Mouse (Mus musculus) forebrain, embryonic 15.5 days (tissue): ENCODE measurements around the gene Celsr3. TPM values are rescaled to one million over a fixed set of nuclear protein-coding genes. Genes with fewer than 3 reads are reported as not detected.

Source experiments
- ATAC-seq: fragments of 200-750 bp; cut with Nextera tagmentation; replicated peaks from 2 replicates; pipeline ENCODE4 v1.8.0; 2017; ENCODE audit warnings: mild to moderate bottlenecking, moderate TSS enrichment, moderate library complexity
- H3K27ac ChIP-seq: fragments of 300-500 bp; sonication (generic); replicated peaks from 2 replicates; pipeline ENCODE4 v1.5.1; 2015; ENCODE audit warnings: mild to moderate bottlenecking, inconsistent platforms
- H3K27me3 ChIP-seq: fragments of 300-500 bp; sonication (generic); 2 replicates; pipeline ENCODE4 v1.6.1; 2015; ENCODE audit warnings: inconsistent platforms
- H3K36me3 ChIP-seq: fragments of 300-500 bp; sonication (generic); 2 replicates; pipeline ENCODE4 v1.6.1; 2015; ENCODE audit warnings: mild to moderate bottlenecking, inconsistent platforms
- H3K4me1 ChIP-seq: fragments of 300-500 bp; sonication (generic); 2 replicates; pipeline ENCODE4 v1.6.1; 2015; ENCODE audit warnings: inconsistent platforms
- H3K4me2 ChIP-seq: fragments of 300-500 bp; sonication (generic); replicated peaks from 2 replicates; pipeline ENCODE4 v1.6.1; 2015; ENCODE audit warnings: mild to moderate bottlenecking, inconsistent platforms
- H3K4me3 ChIP-seq: fragments of 300-500 bp; sonication (generic); 2 replicates; pipeline ENCODE4 v1.5.1; 2015; ENCODE audit warnings: mild to moderate bottlenecking, inconsistent platforms
- H3K9ac ChIP-seq: fragments of 300-500 bp; sonication (generic); replicated peaks from 2 replicates; pipeline ENCODE4 v1.6.1; 2015; ENCODE audit warnings: mild to moderate bottlenecking, inconsistent platforms
- H3K9me3 ChIP-seq: fragments of 300-500 bp; sonication (generic); 2 replicates; pipeline ENCODE4 v1.6.1; 2016; ENCODE audit warnings: inconsistent platforms
- WGBS: fragments of 180-500 bp; shearing (Covaris S2); methylation state at CpG from one replicate; pipeline ENCODE4 v1.1.7; 2015; ENCODE audit warnings: mixed read lengths; 5-methylcytosine and 5-hydroxymethylcytosine counted together
- polyA plus RNA-seq: library from polyadenylated mRNA; unstranded; fragments of >200 nt; fragmentation: Nextera tagmentation; extraction: Ambion mirVana; gene quantifications from 2 replicates; pipeline ENCODE4 v1.2.1, GENCODE M21; 2015

Gene Celsr3
- polyA plus RNA-seq, 1 experiment from 2014 or later: 16.7 TPM

DNA sequence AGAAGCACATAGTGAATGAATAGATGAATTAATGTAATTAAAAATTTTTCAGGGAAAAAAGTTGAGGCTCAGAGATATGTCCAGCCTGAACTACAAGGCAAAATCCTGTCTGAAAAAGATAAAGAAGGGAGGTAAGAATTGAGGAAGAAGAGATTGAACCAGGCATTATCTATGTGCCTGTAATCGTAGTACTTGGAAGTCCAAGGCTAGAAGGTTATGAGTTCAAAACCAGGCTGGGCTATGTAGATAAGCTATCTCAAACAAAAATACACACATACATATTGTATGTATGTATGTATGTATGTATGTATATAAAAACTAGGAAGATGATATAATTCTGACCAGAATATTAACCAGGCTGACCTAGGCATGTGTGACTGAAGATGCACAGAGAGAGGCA lies 33.8 kb upstream of the Celsr3 start:
- Histone ChIP-seq H3K4me2 (no peak overlapping the region), H3K27me3 (no peaks in the 10 kb centered on the region), H3K27ac (no peak overlapping the region), H3K9me3 (no peaks in the 10 kb centered on the region), H3K4me3 (no peak overlapping the region), H3K36me3 (peaks cover 14% of the 10 kb centered on the region), H3K4me1 (peaks cover 96% of the 10 kb centered on the region), H3K9ac (no peak overlapping the region)
- 96% methylated on average over 1 of the region's 1 CpGs for WGBS
- ATAC-seq: no peak

DNA sequence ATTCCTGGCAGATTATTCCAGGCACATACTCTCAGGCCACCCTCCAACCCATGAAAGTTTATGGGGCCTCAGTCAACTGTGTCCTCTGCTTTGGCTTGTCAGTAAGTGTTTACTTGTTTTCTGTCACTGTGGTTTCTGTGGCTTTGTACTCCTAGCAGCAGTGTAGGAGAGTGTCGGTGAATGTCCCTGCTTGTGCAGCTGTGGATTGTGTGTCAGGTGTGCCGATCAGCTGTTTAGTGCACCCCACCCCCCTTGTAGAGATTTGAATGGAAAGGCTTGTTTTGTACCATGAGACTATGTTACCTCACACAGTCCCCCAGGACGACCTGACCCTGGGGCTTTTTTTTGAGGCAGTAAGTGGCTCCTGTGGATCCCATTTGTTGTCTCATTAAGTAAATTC lies 33.4 kb upstream of the Celsr3 start:
- no peak for ATAC-seq
- Histone ChIP-seq H3K4me1 (peaks cover 93% of the 10 kb centered on the region), H3K4me3 (no peak overlapping the region), H3K36me3 (peaks cover 18% of the 10 kb centered on the region), H3K27ac (no peak overlapping the region), H3K27me3 (no peaks in the 10 kb centered on the region), H3K4me2 (no peak overlapping the region), H3K9me3 (no peaks in the 10 kb centered on the region), H3K9ac (no peak overlapping the region)
- 28% methylated on average over 3 of the region's 3 CpGs for WGBS

DNA sequence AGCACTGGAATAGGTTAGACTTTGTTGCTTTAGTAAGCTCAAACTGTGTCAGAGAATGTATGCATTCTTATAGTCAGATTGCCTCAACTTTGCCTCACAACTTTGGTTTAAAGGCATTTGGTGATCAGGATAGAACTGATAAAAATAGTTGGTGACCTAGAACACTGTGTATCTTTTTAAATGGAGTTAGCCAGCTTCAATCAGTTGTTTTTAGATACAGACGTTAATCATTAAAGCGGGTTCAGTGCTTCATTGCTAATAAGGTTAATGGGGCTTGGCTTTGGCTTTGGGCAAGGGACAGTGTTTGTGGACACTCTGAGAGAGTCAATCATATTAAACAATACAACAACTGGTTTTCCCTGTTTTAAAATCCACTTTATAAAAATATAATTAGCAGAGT lies 30.8 kb upstream of the Celsr3 start:
- Histone ChIP-seq H3K4me1 (peaks cover 70% of the 10 kb centered on the region), H3K9me3 (no peaks in the 10 kb centered on the region), H3K4me3 (no peak overlapping the region), H3K27ac (no peak overlapping the region), H3K9ac (no peak overlapping the region), H3K4me2 (no peak overlapping the region), H3K27me3 (no peaks in the 10 kb centered on the region), H3K36me3 (peaks cover 42% of the 10 kb centered on the region)
- ATAC-seq: no peak
- WGBS: 47% methylated on average over 2 of the region's 2 CpGs

DNA sequence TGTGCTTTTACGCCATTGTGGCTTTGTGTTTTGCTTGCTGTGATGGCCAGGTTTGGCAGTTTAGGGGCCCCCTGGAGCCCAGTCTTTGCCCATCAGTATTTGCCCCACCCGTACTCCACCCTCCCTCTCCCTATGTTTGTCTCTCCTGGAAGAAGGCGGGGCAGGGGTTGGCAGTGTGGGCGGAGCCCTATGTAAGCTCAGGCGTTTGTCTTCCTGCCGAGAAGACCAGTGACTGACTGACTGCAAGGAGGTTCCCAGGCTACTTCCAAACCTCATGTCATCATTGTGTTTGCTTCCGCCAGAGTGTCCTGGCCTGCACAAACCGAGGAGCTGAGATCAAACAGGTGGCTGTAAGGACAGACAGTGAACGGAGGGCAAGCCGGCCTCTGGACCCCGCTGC lies 30.4 kb upstream of the Celsr3 start:
- H3K27me3 ChIP-seq: no peaks in the 10 kb centered on the region
- H3K9ac ChIP-seq: 0 out of 2 replicates have a peak overlapping the region, but pooled peaks have one; percentile 2
- no peaks in the 10 kb centered on the region for H3K9me3 ChIP-seq
- H3K4me2 ChIP-seq: peak overlapping the region; percentile 25
- peak; percentile 33 for ATAC-seq
- H3K4me1 ChIP-seq: peaks cover 66% of the 10 kb centered on the region
- 29% methylated on average over 11 of the region's 11 CpGs for WGBS
- no peak overlapping the region for H3K4me3 ChIP-seq
- peak overlapping the region; percentile 31; the same call in 1 of the 2 replicates for H3K27ac ChIP-seq
- peaks cover 45% of the 10 kb centered on the region for H3K36me3 ChIP-seq

DNA sequence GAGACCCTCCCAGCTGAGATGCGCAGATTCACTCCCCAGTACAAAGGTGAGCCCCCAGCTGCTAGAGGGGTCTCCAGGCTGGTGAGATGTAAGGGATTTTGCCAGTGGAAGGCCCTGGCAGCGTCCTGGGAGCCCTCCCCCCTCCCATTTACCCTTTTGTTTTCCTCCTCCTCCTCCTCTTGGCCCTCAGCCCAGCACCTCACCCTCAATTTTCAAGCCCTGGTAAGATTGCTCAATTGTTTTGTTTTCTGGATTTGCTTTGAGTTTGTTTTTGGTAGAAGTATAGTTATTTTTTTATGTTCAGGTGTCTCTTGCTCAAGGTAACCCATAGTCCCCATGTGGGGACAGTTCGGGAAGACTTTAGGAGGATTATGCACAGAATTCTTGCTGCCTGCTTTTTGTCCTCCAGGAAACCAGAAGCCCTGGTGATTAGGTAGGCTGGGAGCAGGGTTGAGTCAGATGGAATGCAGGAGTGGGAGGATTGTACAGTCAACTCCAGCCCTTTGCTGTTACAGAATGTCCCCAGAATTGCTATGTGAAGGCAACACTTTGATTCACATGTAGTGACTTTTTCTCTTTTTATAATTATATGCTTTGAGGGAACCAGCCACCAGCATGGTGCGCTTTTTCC lies 29.7 kb upstream of the Celsr3 start:
- H3K4me1 ChIP-seq: peaks cover 59% of the 10 kb centered on the region
- peak overlapping the region; percentile 31; the same call in 1 of the 2 replicates for H3K27ac ChIP-seq
- H3K27me3 ChIP-seq: no peaks in the 10 kb centered on the region
- peaks cover 51% of the 10 kb centered on the region for H3K36me3 ChIP-seq
- 36% methylated on average over 4 of the region's 4 CpGs for WGBS
- H3K4me2 ChIP-seq: 0 out of 2 replicates have a peak overlapping the region, but pooled peaks have one; percentile 25
- no peaks in the 10 kb centered on the region for H3K9me3 ChIP-seq
- H3K4me3 ChIP-seq: no peak overlapping the region
- H3K9ac ChIP-seq: 0 out of 2 replicates have a peak overlapping the region, but pooled peaks have one; percentile 2
- no peak for ATAC-seq

DNA sequence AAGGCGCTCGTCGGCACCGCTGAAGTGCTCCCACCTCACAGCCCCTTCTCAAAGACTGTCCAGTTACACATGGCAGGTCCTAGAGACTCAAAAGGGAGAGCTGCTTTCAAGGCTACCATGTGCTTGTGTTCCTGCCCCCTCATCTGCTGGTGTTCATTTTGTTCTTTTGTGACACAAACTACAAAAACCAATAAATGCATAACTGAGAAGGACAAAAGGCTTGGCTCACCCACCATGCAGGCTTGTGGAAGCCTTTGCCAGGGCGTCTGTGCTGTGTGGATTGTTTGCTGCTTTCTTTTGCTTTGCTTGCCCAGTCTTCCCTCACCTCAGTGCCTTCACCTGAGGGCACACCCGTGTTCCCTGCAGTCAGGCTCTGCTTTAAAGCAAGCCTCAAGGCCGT lies 28.6 kb upstream of the Celsr3 start:
- H3K27ac ChIP-seq: no peak overlapping the region
- H3K36me3 ChIP-seq: peaks cover 61% of the 10 kb centered on the region
- H3K4me2 ChIP-seq: no peak overlapping the region
- no peak overlapping the region for H3K4me3 ChIP-seq
- H3K27me3 ChIP-seq: no peaks in the 10 kb centered on the region
- ATAC-seq: no peak
- no peak overlapping the region for H3K9ac ChIP-seq
- no peaks in the 10 kb centered on the region for H3K9me3 ChIP-seq
- H3K4me1 ChIP-seq: peaks cover 49% of the 10 kb centered on the region
- WGBS: 70% methylated on average over 7 of the region's 7 CpGs

DNA sequence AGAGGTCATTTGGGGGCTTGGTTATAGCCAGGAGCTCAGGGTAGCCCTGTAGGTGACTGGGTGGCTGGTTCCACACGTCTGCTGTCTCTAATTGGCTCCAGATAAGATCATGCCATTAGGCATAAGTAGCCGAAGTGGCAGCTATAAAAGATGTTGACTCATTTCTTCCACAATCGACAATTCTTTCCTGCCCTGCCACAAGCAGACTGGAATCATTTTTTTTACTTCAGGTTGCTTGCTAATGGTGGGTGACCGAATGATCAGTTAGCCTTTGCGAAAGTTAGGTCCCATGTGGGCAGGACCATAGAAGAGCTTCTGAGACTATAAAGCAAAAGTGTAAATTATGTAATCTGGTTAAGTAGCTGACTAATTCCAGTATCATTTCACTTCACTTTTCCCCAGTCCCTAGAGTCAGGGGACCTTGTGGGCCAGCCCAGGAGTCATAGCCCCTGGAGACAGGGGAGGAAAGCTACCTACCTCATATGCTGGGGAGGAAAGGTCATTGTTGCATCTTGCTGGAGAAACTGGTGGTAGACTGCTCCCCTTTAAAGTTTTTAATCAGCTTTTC lies 27.5 kb upstream of the Celsr3 start:
- Histone ChIP-seq H3K9ac (no peak overlapping the region), H3K4me1 (peaks cover 38% of the 10 kb centered on the region), H3K4me2 (no peak overlapping the region), H3K27ac (no peak overlapping the region), H3K9me3 (no peaks in the 10 kb centered on the region), H3K27me3 (no peaks in the 10 kb centered on the region), H3K4me3 (no peak overlapping the region), H3K36me3 (peaks cover 71% of the 10 kb centered on the region)
- WGBS: 87% methylated on average over 5 of the region's 5 CpGs
- no peak for ATAC-seq

DNA sequence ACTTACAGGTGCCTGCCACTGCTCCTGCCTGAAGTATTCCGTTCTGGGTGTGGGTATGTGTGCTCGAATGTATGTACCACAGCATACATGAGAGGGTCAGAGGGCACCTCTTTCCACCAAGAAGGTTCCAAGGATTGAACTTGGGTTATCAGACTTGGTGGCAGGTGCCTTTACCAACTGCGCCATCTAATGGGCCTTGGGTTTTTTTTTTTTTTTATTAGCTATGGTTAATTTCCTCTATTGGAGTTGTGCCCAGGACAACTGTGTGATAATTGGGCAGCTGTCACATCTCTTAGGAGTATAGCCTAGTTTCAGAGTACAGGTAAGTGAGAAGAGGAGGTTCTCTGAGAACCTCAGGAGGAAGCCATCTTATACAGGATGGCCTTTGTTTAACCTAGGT lies 26.6 kb upstream of the Celsr3 start:
- no peaks in the 10 kb centered on the region for H3K9me3 ChIP-seq
- ATAC-seq: no peak
- H3K4me2 ChIP-seq: no peak overlapping the region
- WGBS: 70% methylated on average over 3 of the region's 3 CpGs
- peaks cover 28% of the 10 kb centered on the region for H3K4me1 ChIP-seq
- no peak overlapping the region for H3K4me3 ChIP-seq
- H3K9ac ChIP-seq: no peak overlapping the region
- no peak overlapping the region for H3K27ac ChIP-seq
- H3K36me3 ChIP-seq: peaks cover 80% of the 10 kb centered on the region
- H3K27me3 ChIP-seq: no peaks in the 10 kb centered on the region

DNA sequence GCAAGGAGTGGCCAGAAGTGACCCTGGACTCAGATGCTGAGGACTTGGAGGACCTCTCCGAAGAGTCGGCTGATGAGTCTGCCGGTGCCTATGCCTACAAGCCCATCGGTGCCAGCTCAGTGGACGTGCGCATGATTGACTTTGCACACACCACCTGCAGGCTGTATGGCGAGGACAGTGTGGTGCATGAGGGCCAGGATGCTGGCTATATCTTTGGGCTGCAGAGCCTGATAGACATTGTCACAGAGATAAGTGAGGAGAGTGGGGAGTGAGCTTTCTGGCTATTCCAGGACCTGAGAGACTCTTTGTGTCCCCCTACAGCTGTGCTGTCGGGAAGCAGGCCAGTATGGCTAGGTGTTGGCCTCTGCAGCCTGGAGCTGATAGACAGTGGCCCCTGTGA lies 20.4 kb upstream of the Celsr3 start:
- H3K4me1 ChIP-seq: peaks cover 19% of the 10 kb centered on the region
- H3K27me3 ChIP-seq: no peaks in the 10 kb centered on the region
- no peak overlapping the region for H3K4me2 ChIP-seq
- no peak for ATAC-seq
- H3K27ac ChIP-seq: no peak overlapping the region
- no peak overlapping the region for H3K9ac ChIP-seq
- H3K9me3 ChIP-seq: no peaks in the 10 kb centered on the region
- 84% methylated on average over 8 of the region's 8 CpGs for WGBS
- peaks cover 68% of the 10 kb centered on the region for H3K36me3 ChIP-seq
- H3K4me3 ChIP-seq: no peak overlapping the region

DNA sequence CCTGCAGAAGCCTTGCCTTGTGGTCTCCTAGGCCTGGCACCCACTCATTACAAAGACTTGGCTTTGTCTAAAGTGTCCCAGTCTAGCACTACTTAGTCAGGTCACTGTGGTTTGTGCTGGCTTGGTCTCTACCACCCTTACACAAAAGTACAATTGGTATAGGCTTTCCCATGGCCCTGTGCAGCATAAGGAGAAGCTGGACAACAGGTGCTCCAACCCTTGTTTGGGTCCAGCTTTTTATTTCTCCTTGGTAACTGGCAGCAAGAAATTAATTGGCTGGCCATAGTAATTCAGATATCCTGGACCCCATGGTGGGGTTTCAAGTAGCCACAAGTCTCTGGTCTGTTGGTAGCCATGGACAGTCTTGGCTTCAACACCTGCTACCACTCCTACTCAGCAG lies 19.7 kb upstream of the Celsr3 start:
- no peaks in the 10 kb centered on the region for H3K27me3 ChIP-seq
- H3K4me3 ChIP-seq: no peak overlapping the region
- H3K4me1 ChIP-seq: peaks cover 19% of the 10 kb centered on the region
- no peak for ATAC-seq
- H3K4me2 ChIP-seq: no peak overlapping the region
- H3K27ac ChIP-seq: no peak overlapping the region
- H3K36me3 ChIP-seq: peaks cover 62% of the 10 kb centered on the region
- H3K9me3 ChIP-seq: no peaks in the 10 kb centered on the region
- no peak overlapping the region for H3K9ac ChIP-seq

DNA sequence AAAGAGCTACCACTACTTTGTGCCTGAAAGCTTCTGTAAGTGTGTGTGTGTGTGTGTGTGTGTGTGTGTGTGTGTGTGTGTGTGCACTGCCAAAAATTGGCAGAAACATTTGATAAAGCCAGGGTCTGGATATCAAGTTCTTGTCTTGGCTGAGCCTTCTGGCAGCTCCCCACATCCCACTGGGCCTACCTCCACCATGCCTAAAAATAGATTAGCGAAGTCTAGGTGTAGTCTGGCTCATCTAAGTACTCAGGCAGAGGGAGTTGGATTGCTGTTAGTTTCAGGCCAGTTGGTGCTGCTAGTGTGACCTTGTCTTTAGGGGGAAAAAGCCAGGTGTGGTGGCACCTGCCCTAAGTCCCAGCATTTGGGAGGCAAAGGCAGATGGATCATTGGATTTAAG lies 19.3 kb upstream of the Celsr3 start:
- ATAC-seq: no peak
- no peak overlapping the region for H3K4me2 ChIP-seq
- 76% methylated on average over 1 of the region's 1 CpGs for WGBS
- H3K9me3 ChIP-seq: no peaks in the 10 kb centered on the region
- H3K9ac ChIP-seq: no peak overlapping the region
- peaks cover 19% of the 10 kb centered on the region for H3K4me1 ChIP-seq
- no peaks in the 10 kb centered on the region for H3K27me3 ChIP-seq
- no peak overlapping the region for H3K4me3 ChIP-seq
- peak overlapping the region; percentile 29; the same call in 1 of the 2 replicates for H3K27ac ChIP-seq
- H3K36me3 ChIP-seq: peaks cover 60% of the 10 kb centered on the region

DNA sequence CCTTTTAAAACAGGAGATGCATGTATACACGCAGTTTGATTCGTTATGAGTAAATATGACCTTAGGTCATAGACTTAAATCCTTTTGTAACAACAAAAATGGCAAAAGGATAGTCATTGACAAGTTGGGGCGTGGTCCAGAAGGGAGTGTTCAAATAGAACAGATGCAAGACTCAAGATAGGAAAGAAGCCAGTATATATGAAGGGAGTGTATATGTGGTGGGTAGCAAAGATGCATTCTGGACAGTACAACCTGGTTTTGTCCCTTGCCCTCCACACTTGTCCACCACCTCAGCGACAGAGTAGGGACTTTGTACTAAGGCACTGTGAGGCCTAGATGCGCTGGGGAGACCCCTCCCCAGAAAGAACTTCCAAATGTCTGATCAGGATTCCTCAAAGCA lies 18.4 kb upstream of the Celsr3 start:
- Histone ChIP-seq H3K4me3 (peak overlapping the region; percentile 76; the same call in 1 of the 2 replicates), H3K9me3 (no peaks in the 10 kb centered on the region), H3K27ac (peak overlapping the region; percentile 35), H3K4me1 (peaks cover 19% of the 10 kb centered on the region), H3K27me3 (no peaks in the 10 kb centered on the region), H3K4me2 (no peak overlapping the region), H3K9ac (no peak overlapping the region), H3K36me3 (peaks cover 60% of the 10 kb centered on the region)
- 70% methylated on average over 5 of the region's 5 CpGs for WGBS
- ATAC-seq: peak; percentile 12
